Mouse (Mus musculus) heart, adult 2 months (tissue): ENCODE results near the gene Nploc4.
A peak's percentile ranks its signal among the peaks of the same experiment; 100 is the strongest.

Source experiments
- CTCF ChIP-seq: fragments of 200-600 bp; IDR thresholded peaks from 2 replicates; pipeline ENCODE4 v1.8.1; 2022; ENCODE audit warnings: antibody characterized with exemption, mild to moderate bottlenecking, moderate library complexity
- EP300 ChIP-seq: fragments of 200-500 bp; IDR thresholded peaks from 2 replicates; pipeline ENCODE4 v1.6.1; 2011; ENCODE audit warnings: low read depth, low read length, control low read depth; ENCODE audit not compliant: insufficient read depth

DNA sequence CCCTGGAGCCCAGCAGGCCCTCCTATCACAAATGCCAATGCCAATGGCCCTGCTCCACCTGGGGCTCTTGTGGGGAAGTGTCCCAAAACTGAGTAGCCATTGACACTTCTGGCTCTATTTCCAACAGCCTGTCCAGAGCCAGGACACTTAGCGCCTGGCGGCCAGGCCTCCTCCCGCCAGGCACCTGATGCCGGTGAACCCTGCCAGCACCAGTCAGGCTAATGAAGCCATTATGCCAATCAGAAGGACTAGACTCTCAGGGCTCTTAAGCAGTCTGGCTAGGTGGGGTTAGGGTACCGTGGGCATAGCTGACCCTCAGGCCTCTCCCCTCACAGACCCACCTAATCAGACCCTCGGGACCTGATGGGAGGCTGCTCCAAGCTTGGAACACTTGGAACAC is 78.1 kb downstream of the Nploc4 start:
- TF ChIP-seq CTCF (peak; percentile 15; the same call in 1 of the 2 replicates), EP300 (peak; percentile 49; the same call in 1 of the 2 replicates)
